Mouse (Mus musculus): ENCODE data around the gene Micu1.

Gene Micu1

GRCm38 (mm10) chr10:59721555-59721954 is 19.3 kb downstream of the Micu1 start:
- in situ Hi-C loops (cut with MboI, MseI) = no loop called here

GRCm38 (mm10) chr10:59724634-59725033 is 22.4 kb downstream of the Micu1 start:
- in situ Hi-C loops (cut with MboI, MseI) = no loop called here

DNA sequence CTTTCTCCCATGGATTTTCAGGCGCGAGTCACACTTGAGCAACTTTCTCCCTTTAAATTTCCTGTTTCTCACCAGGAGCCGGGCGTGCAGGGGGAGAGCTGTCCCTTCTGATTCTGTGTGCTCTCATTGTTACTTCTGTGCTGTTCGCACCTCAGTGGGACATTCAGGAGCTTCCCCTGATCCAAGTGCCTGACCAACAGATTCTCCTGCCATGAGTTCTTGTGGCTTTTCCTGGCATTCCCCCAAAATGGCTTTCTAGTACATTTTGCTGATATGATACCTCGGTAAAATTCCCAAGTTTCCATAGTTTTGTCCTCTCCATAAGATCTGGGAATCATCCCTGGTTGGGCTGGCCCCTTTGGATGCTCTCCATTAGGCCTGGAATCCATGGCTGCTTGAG is 25.0 kb downstream of the Micu1 start:
- in situ Hi-C loops (cut with MboI, MseI) = no loop called here

DNA sequence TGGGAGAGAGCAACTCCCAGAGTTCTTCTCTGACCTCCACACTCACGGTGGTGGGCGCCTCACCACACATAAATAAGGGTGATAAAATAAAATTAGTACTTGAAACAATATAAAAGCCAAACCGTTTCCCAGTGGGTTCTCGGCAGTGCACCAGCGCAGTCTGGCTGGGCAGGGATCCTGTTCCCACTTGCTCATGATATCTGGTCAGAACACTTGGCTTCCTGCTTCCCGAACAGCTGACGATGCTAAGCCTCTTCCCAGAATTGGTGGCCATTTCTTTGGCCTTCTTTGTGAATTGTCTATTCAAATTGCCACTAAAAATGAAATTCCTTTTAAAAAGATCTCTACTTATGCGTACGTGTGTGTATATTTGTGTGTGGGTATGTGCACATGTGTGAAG is 27.0 kb downstream of the Micu1 start:
- in situ Hi-C loops (cut with MboI, MseI) = no loop called here

DNA sequence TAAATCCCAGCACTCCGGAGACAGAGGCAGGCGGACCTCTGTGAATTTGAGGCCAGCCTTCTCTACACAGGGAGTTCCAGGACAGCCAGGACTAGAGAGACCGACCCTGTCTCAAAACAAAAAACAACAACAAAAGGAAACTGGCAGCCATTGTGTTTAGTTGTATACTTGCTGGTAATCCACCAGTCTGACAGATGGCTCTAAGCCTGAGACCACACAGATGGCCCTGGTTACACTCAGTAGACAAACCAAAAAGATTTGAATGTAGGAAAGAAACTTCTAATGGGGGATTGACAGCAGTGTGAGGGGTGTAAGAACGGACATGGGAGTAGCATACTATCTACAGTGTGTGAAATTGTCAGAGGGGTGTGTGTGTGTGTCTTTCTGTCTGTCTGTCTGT is 27.6 kb downstream of the Micu1 start:
- in situ Hi-C loops (cut with MboI, MseI) = no loop called here

GRCm38 (mm10) chr10:59736027-59736598 is 33.8 kb downstream of the Micu1 start:
- in situ Hi-C loops (cut with MboI, MseI) = no loop called here

- in situ Hi-C loops (cut with MboI, MseI) = no loop called here
These were observed 39.2 kb downstream of the Micu1 start for GRCm38 (mm10) chr10:59741448-59741847.

DNA sequence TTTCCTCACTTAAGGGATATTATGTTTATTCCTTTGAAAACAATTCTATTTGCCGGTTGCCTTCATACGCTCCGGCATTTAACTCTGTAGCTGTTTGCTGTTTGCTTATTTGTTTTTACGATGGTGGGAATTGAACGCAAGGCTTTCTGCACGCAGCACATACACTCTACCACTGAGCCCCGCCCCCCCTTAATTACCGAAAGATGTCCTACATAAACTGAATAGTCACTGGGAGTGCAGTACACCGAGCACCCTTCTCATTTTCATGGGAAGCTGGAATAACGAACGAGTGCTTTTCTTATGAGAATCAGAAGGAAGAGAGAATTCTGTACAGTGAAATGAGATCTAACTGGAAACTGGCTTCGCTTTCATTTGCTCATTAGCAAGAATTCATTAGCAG is 41.1 kb downstream of the Micu1 start:
- in situ Hi-C loops (cut with MboI, MseI) = no loop called here

DNA sequence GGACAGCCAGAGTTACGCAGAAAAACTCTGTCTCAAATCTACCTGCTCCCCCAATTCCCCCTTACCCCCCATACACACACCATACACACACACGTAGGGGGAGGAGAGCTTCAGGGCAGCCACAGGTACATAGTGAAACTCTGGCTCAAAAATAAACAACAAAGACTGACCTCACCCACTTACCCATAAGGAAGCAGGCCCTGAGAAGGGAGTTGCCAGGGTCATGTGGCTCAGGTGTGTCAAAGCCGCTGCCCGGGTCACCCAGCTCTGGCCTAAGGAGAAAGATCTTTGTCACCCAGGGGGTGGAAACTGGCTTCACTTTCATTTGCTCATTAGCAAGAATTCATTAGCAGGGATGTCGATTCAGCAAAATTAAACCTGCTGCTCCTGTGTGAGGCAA is 41.7 kb downstream of the Micu1 start:
- in situ Hi-C loops (cut with MboI, MseI) = no loop called here

DNA sequence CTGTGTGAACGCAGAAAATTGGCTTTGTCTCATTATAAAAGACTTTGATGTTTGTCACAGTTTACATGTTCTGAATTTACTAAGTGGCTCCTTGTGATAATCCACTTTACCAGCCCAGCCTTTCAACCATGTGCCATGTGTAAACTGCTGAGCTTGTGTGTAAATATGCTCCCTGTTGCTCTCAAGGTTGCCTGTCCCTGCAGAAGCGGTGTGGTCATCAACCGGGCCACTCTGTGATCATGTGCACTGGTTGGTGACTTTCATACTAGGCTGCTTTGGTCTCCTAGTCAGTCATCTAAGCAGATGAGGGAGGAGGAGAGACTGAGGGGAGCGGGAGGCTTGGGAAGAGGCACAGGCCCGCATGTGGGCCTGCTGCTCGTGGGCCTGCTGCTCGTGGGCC is 45.1 kb downstream of the Micu1 start:
- in situ Hi-C loops (cut with MboI, MseI) = no loop called here

GRCm38 (mm10) chr10:59748699-59749200 is 46.5 kb downstream of the Micu1 start:
- in situ Hi-C loops (cut with MboI, MseI) = no loop called here

DNA sequence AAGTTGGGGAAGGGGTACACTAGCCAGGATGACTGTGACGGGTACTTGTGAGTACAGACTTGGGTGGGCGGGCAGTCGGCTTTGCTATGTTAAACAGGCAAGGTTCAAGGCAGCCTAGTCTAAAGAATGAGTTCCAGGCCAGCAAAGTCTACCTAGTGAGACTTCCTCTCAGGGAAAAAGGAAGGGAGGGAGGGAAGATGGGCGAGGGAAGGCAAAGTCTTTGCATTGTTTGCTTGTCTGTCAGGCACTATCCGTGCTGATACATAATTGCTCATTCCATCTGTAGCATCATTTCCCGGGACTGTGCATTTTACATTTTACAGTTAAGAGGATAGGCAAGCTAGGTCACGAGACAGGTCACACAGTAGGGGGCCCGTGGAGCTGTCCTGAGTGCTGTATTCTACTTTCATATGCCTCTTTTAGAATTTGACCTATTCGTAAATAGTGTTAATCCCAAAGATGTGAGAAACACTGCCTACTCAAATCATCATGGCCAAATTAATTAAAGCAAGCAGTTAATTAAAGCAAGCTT is 51.3 kb downstream of the Micu1 start:
- in situ Hi-C loops (cut with MboI, MseI) = loop anchor here (10.0 kb wide), 1 partner anchor 1751 kb away; no protein-coding TSS in a partner anchor

- in situ Hi-C loops (cut with MboI, MseI) = loop anchor here (10.0 kb wide), 1 partner anchor 1751 kb away; no protein-coding TSS in a partner anchor
These were observed 51.8 kb downstream of the Micu1 start for GRCm38 (mm10) chr10:59754104-59754503.

DNA sequence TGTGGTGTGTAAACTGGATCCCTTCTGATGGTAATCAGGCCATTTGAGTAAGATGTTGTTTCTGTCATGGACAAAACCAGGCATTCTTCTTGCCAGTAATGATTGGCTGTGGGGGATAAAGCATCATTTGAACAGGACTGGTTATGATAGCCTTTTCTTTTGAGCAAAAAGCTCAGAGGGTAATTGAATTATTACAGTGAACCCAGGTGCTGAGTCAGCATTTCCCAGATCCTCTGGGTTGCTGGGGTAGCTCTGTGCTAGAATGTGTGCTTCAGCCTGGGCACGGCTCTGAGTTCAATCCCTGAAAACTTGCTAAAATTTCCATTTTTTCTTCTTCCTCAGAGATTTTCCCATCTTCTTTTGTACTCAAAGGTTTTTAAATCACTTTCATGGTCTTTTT is 52.6 kb downstream of the Micu1 start:
- in situ Hi-C loops (cut with MboI, MseI) = loop anchor here (5.0 to 10.0 kb wide), 2 partner anchors 72 to 1750 kb away; no protein-coding TSS in a partner anchor

GRCm38 (mm10) chr10:59755681-59756080 is 53.4 kb downstream of the Micu1 start:
- in situ Hi-C loops (cut with MboI, MseI) = loop anchor here (5.0 to 10.0 kb wide), 2 partner anchors 72 to 1749 kb away; no protein-coding TSS in a partner anchor

DNA sequence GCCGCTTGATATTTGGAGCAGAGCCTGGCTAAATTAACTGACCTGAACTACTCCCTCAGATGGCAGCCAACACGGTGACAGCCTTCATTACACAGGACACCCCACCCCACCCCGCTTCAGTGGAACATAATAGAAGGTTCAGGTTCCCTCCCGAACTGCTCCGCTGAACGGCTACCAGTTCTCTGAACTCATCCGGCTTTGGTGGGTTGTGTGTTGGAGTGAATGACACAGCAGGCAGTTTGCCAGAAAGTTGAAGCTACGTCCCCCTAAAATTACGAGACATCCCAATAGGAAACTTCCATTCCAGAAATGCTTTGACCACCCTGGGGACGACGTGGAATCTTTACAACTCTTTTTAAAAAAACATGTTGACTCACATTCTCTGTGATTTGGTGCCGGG is 53.8 kb downstream of the Micu1 start:
- in situ Hi-C loops (cut with MboI, MseI) = loop anchor here (5.0 to 10.0 kb wide), 2 partner anchors 71 to 1749 kb away; no protein-coding TSS in a partner anchor

DNA sequence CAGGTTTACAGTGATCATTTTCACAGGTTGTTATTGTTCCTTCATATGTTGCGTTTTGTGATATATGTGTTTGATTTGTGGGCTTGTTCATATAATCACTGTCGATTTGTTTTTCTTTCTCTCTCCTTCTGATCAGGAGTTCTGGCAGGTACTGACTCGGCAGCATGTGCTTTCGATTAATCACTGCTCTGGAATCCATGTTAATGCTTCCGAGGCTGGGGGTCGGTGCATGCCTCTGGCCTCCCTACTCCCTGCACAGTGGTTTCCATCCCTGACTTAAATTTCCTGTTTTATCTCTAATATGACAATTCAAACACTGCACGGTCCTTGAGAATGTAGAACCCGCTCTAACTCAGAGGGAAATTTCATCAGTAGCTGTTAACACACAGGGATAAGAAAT is 54.3 kb downstream of the Micu1 start:
- in situ Hi-C loops (cut with MboI, MseI) = loop anchor here (5.0 to 10.0 kb wide), 2 partner anchors 71 to 1748 kb away; no protein-coding TSS in a partner anchor

DNA sequence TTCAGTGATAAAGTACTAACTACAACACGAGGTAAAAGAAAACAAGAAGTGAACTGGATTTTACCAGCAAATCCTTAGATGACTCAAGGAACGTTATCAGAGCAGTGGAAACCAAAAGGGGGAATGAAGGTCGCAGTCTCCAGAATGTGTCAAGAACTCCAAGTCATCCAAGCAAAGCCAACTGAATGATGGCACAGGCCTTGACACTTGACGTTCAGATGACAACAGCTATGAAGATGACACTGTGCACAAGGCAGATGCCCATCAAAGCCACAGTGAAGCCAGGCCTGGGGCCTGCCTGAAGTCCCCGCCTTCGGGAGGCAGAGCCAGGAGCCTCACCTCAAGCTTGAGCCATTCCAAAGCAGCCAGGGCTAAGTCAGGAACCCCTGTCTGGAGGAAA is 62.5 kb downstream of the Micu1 start:
- in situ Hi-C loops (cut with MboI, MseI) = no loop called here

DNA sequence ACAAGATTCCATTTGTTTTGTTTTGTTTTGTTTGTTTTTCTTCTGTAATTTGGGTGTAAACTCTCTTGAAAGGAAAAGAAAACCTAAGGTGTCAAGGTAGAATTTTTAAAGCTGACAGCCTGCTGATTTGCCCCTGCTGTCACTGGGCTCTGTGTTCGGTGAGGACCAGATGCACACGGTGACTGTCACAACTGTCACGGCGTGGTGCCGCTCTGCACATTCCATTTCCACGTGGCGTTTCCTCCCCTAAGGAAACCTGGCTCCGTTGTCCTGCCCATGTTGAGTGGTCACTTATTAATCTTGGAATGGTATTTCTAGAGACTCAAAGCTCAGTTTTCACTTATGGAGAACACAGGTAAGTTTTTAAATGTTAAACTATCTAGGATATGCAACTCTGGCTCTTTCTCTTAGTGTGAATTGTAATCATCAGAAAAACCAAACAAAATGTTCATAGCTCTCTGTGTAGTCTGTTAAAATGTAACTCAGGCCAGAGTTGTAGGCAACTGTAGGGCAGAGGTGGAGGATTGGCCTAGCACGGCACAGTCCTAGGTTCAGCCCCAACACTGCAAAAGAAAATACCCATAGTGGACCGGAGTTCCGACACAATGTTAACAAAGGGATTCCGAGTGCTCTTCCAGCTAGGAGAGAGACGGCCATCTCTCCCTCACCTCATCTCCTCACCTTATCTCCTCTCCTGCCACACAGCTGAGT is 66.2 kb downstream of the Micu1 start:
- in situ Hi-C loops (cut with MboI, MseI) = no loop called here

DNA sequence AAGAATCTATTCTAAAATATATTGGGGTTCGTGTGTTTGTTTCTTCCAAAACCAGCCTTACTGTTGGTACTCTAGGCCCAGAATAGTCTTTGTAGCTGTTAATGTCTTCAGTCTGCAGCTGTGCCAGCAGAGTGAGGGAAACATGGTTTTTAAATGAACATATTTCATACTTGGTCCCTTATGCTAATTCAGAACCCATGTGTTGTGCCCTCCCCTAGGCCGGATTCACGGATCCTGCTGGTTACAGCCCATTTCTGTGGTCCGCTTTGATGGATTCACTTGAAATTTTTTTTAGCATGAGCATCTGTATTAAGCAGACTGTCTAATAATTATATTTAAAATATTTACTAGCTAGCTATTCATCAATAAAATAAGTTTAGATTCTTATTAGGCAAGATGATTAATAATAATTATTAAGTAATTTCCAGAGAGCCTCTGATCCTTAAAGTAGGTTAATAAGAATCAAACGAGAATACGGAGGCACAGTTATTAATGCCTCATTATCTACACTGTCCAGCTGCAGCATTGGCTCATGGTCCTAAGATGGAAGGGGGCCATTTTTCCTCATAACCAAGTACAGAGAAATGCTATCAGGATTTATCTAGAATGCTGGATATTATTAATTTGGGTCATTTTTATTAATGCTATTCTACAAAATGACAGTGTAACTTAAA is 69.2 kb downstream of the Micu1 start:
- in situ Hi-C loops (cut with MboI, MseI) = no loop called here

DNA sequence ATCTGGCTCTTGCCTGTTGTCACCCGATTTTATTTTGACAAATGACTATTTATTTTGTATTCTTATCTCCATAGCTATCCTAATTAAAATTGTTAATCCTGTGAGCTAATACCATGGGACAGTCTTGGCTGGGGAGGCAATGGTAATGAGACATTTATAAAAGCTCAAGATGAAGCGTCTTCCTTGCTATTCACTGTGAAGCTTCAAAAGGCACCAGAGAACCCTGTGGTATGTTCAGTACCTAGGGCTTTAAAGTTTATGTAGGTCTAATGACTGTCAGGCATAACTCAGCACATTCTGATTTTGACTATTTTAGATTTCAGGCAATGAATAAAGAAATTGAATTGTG is 69.7 kb downstream of the Micu1 start:
- in situ Hi-C loops (cut with MboI, MseI) = no loop called here

DNA sequence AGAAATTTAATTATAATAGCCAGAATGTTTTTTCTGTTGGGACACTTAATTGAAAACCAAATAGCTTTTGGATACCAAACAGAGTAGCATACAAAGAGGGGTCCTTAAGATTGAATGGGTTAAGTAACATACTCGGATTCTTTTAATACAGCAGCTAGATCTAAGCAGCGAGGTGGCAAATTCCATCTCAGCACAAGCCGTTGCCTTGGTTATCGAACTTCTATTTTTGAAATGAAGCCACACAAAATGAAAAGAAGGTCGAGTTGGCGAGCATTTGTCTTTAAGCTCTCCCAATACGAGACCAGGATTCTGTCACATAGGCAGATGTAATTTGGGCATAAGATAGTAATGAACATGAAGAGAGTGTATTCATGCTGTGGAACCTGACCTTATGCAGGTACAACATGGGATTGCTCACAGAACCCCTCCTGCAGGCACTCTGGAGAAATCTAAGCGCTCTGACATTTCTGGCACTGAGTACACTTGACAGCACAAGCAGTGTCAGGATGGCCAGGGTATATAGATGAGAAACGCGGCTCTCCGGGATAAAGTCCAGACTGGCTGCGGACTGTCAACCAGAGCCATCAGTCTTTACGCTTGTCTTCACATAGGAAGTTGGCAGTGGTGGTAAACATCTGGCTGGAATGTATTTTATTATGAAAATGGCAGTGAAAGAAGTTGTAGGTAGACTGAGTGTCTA is 71.3 kb downstream of the Micu1 start:
- in situ Hi-C loops (cut with MboI, MseI) = no loop called here

Data from T-helper 1 cell (primary cell).